Mouse (Mus musculus) CH12.LX (cell line): ENCODE measurements around the gene Pcbp2. TPM values are rescaled to one million over a fixed set of nuclear protein-coding genes. Genes with fewer than 3 reads are reported as not detected.

Source experiments
- DNase-seq: peaks from one replicate; pipeline ENCODE4 v3.0.0-alpha.2; 2013; ENCODE audit errors: extremely low read depth
- H3K27ac ChIP-seq: 2 replicates; pipeline ENCODE4 v1.5.1; 2012; ENCODE audit warnings: low read depth, mild to moderate bottlenecking, control low read depth, moderate library complexity; ENCODE audit not compliant: insufficient read depth
- H3K27me3 ChIP-seq: replicated peaks from 2 replicates; pipeline ENCODE3; 2012; ENCODE audit warnings: inconsistent platforms
- H3K36me3 ChIP-seq, 2 experiments: replicated peaks in 1 of 2; 2 replicates each; pipeline versions ENCODE3 to v1.6.1; 2012; ENCODE audit warnings: inconsistent platforms in 1 of 2, low read length in 1 of 2, mild to moderate bottlenecking in 1 of 2, mixed read lengths in 1 of 2, moderate library complexity in 1 of 2; ENCODE audit not compliant: control insufficient read depth in 1 of 2, insufficient read depth in 1 of 2
- H3K4me1 ChIP-seq, 2 experiments: 2 replicates each; pipeline ENCODE4 v1.6.1; 2012; ENCODE audit warnings: inconsistent platforms in 1 of 2, moderate library complexity in 1 of 2; ENCODE audit not compliant: insufficient read depth in 2 of 2, control insufficient read depth in 1 of 2
- H3K4me2 ChIP-seq: 2 replicates; pipeline ENCODE4 v1.6.1; 2012; ENCODE audit warnings: low read depth, mild to moderate bottlenecking, control low read depth; ENCODE audit not compliant: poor library complexity, insufficient read depth, severe bottlenecking
- H3K4me3 ChIP-seq, 3 experiments: fragments of 150-350 bp in 1 of 3; sonication (generic) in 1 of 3; replicated peaks in 1 of 3; 2 replicates each; pipeline versions ENCODE3 to v1.5.1; 2011 to 2012; ENCODE audit warnings: low read depth in 2 of 3, low read length in 2 of 3, mild to moderate bottlenecking in 2 of 3, moderate library complexity in 2 of 3, control low read depth in 1 of 3, improper control_type of control experiment in 1 of 3, inconsistent platforms in 1 of 3, mixed read lengths in 1 of 3; ENCODE audit not compliant: poor library complexity in 1 of 3
- H3K79me2 ChIP-seq: replicated peaks from 2 replicates; pipeline ENCODE4 v1.6.1; 2012; ENCODE audit warnings: mild to moderate bottlenecking, moderate library complexity; ENCODE audit not compliant: control insufficient read depth, poor library complexity, insufficient read depth, severe bottlenecking; ENCODE audit errors: extremely low read depth
- H3K9ac ChIP-seq: 2 replicates; pipeline ENCODE4 v1.6.1; 2012; ENCODE audit warnings: low read depth, mild to moderate bottlenecking, control low read depth, moderate library complexity; ENCODE audit not compliant: insufficient read depth
- H3K9me3 ChIP-seq: replicated peaks from 2 replicates; pipeline ENCODE3; 2012; ENCODE audit warnings: low read length, inconsistent platforms, mixed read lengths
- BHLHE40 ChIP-seq: IDR thresholded peaks from 2 replicates; pipeline ENCODE4 v1.6.1; 2011; ENCODE audit warnings: mild to moderate bottlenecking, low read depth, low read length, improper control_type of control experiment
- CTCF ChIP-seq, 2 experiments: IDR thresholded peaks in 1 of 2; conservative IDR thresholded peaks in 1 of 2; 2 replicates each; pipeline ENCODE4 v1.5.1; 2011 to 2012; ENCODE audit warnings: low read depth in 2 of 2, low read length in 2 of 2, improper control_type of control experiment in 1 of 2, inconsistent platforms in 1 of 2, mild to moderate bottlenecking in 1 of 2, moderate library complexity in 1 of 2
- ELF1 ChIP-seq: IDR thresholded peaks from 2 replicates; pipeline ENCODE4 v1.6.1; 2014; ENCODE audit warnings: low read depth, mild to moderate bottlenecking, inconsistent platforms, low read length, improper control_type of control experiment
- KAT2A ChIP-seq: IDR thresholded peaks from 2 replicates; pipeline ENCODE4 v1.6.1; 2012; ENCODE audit warnings: low read length, improper control_type of control experiment, inconsistent platforms; ENCODE audit not compliant: insufficient replicate concordance
- MAFK ChIP-seq: IDR thresholded peaks from 2 replicates; pipeline ENCODE4 v1.6.1; 2011; ENCODE audit warnings: low read length, improper control_type of control experiment; ENCODE audit not compliant: insufficient replicate concordance
- MAX ChIP-seq: IDR thresholded peaks from 2 replicates; pipeline ENCODE4 v1.6.1; 2011; ENCODE audit warnings: low read length, improper control_type of control experiment
- MEF2A ChIP-seq: IDR thresholded peaks from 2 replicates; pipeline ENCODE4 v1.6.1; 2014; ENCODE audit warnings: low read depth, mild to moderate bottlenecking, inconsistent platforms, low read length, improper control_type of control experiment, borderline replicate concordance
- MXI1 ChIP-seq: IDR thresholded peaks from 2 replicates; pipeline ENCODE4 v1.6.1; 2011; ENCODE audit warnings: mild to moderate bottlenecking, low read depth, low read length, improper control_type of control experiment
- MYC ChIP-seq: IDR thresholded peaks from 2 replicates; pipeline ENCODE4 v1.6.1; 2011; ENCODE audit warnings: low read depth, mild to moderate bottlenecking, improper control_type of control experiment, low read length
- POLR2AphosphoS2 ChIP-seq: IDR thresholded peaks from 2 replicates; pipeline ENCODE4 v1.6.1; 2011; ENCODE audit warnings: low read depth, low read length, improper control_type of control experiment
- RAD21 ChIP-seq: IDR thresholded peaks from 2 replicates; pipeline ENCODE4 v1.6.1; 2011; ENCODE audit warnings: low read depth, mild to moderate bottlenecking, low read length, improper control_type of control experiment, moderate library complexity
- RCOR1 ChIP-seq: conservative IDR thresholded peaks from 2 replicates; pipeline ENCODE4 v1.6.1; 2012; ENCODE audit warnings: low read depth, mild to moderate bottlenecking, inconsistent platforms, low read length, improper control_type of control experiment
- SMC3 ChIP-seq: IDR thresholded peaks from 2 replicates; pipeline ENCODE4 v1.6.1; 2011; ENCODE audit warnings: low read depth, low read length, improper control_type of control experiment
- TCF12 ChIP-seq: IDR thresholded peaks from 2 replicates; pipeline ENCODE4 v1.6.1; 2014; ENCODE audit warnings: low read depth, mild to moderate bottlenecking, inconsistent platforms, low read length, improper control_type of control experiment
- UBTF ChIP-seq: IDR thresholded peaks from 2 replicates; pipeline ENCODE4 v1.6.1; 2012; ENCODE audit warnings: low read depth, mild to moderate bottlenecking, inconsistent platforms, low read length, improper control_type of control experiment, moderate library complexity
- USF1 ChIP-seq: IDR thresholded peaks from 2 replicates; pipeline ENCODE4 v1.6.1; 2014; ENCODE audit warnings: low read depth, mild to moderate bottlenecking, inconsistent platforms, low read length, improper control_type of control experiment
- USF2 ChIP-seq: conservative IDR thresholded peaks from 2 replicates; pipeline ENCODE4 v1.6.1; 2011; ENCODE audit warnings: low read depth, low read length, improper control_type of control experiment
- ZKSCAN1 ChIP-seq: IDR thresholded peaks from 2 replicates; pipeline ENCODE4 v1.6.1; 2012; ENCODE audit warnings: low read depth, inconsistent platforms, low read length, improper control_type of control experiment, borderline replicate concordance
- dilution Hi-C: fragments of 300-500 bp; cut with MboI; formaldehyde crosslinking; loops from 2 replicates; pipeline ENCODE4 v1.14.3; 2020; ENCODE audit warnings: low sequenced_read_pairs; ENCODE audit not compliant: extremely low pct_unique_long_range_greater_than_20kb, extremely low pct_ligation_motif_present
- in situ Hi-C: fragments of 300-500 bp; cut with MboI; formaldehyde crosslinking; loops from 3 replicates; pipeline ENCODE4 v1.14.3; 2019; ENCODE audit warnings: low sequenced_read_pairs, low pct_ligation_motif_present, low pct_unique_long_range_greater_than_20kb, mixed read lengths
- polyA plus RNA-seq: library from polyadenylated mRNA; unstranded; fragments of >175 nt; gene quantifications from 2 replicates; pipeline ENCODE4 v1.2.1, GENCODE M21; 2012; ENCODE audit warnings: low read depth; ENCODE audit not compliant: insufficient read length
- total RNA-seq, 2 experiments: library from RNA; depleted of rRNA; stranded (reverse); fragments of 300-350 nt in 1 of 2; fragments of >200 nt in 1 of 2; gene quantifications; 2 replicates each; pipeline ENCODE4 v1.2.3; 2012 to 2014

Pcbp2 gene
- total and polyA plus RNA-seq, 3 experiments: 281 to 1,545 (median 379) TPM

DNA sequence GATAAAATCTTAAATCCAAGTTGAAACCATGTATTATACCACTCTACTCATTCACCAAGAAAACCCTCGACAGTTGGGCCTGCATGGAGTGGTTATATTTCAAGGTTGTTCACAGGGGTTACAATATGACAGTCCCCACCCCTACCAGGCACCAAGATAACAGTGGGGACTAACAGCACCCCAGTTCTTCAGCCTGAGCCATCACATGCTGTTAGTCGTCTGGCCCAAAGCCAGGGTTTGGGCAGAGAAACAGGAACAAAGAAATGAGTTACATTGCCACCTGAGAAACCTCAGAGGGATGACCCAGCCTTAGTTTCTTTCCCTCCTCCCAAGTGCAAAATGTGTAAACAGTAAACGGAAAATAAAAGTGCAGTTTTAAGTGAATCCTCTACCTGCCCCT, 29.0 kb downstream of the Pcbp2 start:
- Histone ChIP-seq H3K4me2 (no peak overlapping the region), H3K9ac (no peak overlapping the region), H3K36me3 (peaks cover 77 to 97% of the 10 kb centered on the region in 2 experiments), H3K27ac (no peak overlapping the region), H3K27me3 (no peaks in the 10 kb centered on the region)
- dilution Hi-C loops: no loop called here
- 0 out of 2 replicates have a peak, but pooled peaks have one; percentile 49 for TF ChIP-seq POLR2AphosphoS2
- TF ChIP-seq CTCF (conservative IDR thresholded peaks at IDR 0.05 in 1 of 2, IDR thresholded peaks at IDR 0.05 in 1 of 2; ENCODE audit: low read depth in 2 of 2, low read length in 2 of 2): no peak
- TF ChIP-seq, all 38 proteins: peak for 1
- Histone ChIP-seq H3K4me3 (no peak overlapping the region), H3K4me1 (no peaks in the 10 kb centered on the region; a peak in 1 of 4 replicates), H3K9me3 (no peaks in the 10 kb centered on the region), H3K79me2 (peaks cover 18% of the 10 kb centered on the region)
- DNase-seq: no peak
- in situ Hi-C loops: no loop called here

DNA sequence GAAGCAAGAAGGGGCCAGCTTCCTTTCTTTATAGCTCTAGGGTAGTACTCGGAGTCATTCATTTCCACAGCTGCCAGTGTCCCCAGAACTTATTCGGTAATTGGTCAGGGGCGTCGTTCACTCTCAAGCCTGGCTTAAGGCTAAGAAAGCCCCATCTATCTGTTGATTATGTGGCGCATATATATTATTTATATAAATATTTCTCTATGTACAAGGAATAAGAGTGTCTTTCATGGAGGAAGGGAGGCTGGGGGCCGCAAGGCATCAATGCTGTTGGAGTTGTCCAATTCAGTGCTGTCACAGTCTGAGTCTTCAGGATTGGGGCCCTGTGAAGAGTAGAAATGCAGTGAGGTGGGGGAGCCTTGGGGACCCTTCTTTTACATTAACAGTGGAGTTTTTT, 29.5 kb downstream of the Pcbp2 start:
- Histone ChIP-seq H3K4me2 (no peak overlapping the region), H3K9me3 (no peaks in the 10 kb centered on the region), H3K79me2 (peaks cover 17% of the 10 kb centered on the region), H3K4me1 (no peaks in the 10 kb centered on the region; a peak in 1 of 4 replicates), H3K27ac (no peak overlapping the region), H3K4me3 (no peak overlapping the region), H3K36me3 (peaks cover 76 to 95% of the 10 kb centered on the region in 2 experiments), H3K9ac (no peak overlapping the region), H3K27me3 (no peaks in the 10 kb centered on the region)
- no peak for DNase-seq
- TF ChIP-seq RAD21 (no peak), USF1 (no peak), KAT2A (no peak), POLR2AphosphoS2 (no peak), USF2 (no peak), ZKSCAN1 (no peak), CTCF (conservative IDR thresholded peaks at IDR 0.05 in 1 of 2, IDR thresholded peaks at IDR 0.05 in 1 of 2; ENCODE audit: low read depth in 2 of 2, low read length in 2 of 2) (no peak), MYC (no peak), ELF1 (no peak), MXI1 (no peak), SMC3 (no peak), UBTF (no peak), MAFK (no peak), BHLHE40 (no peak), TCF12 (no peak), MAX (no peak), MEF2A (no peak), RCOR1 (no peak)
- dilution Hi-C loops: no loop called here
- in situ Hi-C loops: no loop called here
